Mouse (Mus musculus) olfactory bulb, adult 2 months (tissue): ENCODE measurements around the gene Rnf220.

Experiments
- CTCF ChIP-seq: fragments of 200-500 bp; IDR thresholded peaks from 2 replicates; pipeline ENCODE4 v1.5.1; 2012; ENCODE audit warnings: low read depth, mild to moderate bottlenecking, low read length, moderate library complexity; ENCODE audit not compliant: insufficient read depth
- POLR2A ChIP-seq: fragments of 200-500 bp; IDR thresholded peaks from 2 replicates; pipeline ENCODE4 v1.6.1; 2012; ENCODE audit warnings: mild to moderate bottlenecking, low read depth, low read length, moderate library complexity; ENCODE audit not compliant: insufficient read depth

DNA sequence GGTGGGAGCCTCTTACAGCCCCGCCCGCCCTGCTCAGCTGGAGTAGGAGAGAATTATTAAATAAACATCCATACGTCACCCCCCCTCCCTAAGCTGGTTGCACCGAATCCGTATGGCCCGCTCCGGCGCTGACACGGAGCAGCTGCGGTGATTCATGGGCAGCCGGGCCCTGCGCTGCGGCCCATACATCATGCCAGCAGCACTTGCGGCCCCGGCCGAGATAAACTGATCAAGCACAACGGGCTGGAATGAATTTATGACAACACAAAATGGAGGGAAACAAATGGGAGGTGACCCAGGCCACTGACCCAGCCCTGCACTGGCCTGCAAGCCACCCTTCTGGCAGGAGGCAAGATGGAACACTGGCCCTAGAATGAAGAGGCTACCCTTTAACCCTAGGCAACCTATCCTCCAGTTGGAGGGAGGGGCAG, 220.6 kb downstream of the Rnf220 start:
- TF ChIP-seq CTCF = no peak
- no peak for TF ChIP-seq POLR2A
